22 mouse cellular contexts compared by ENCODE assay signal in genomic region chr13:38838231-38838630, GRCm38 (mm10).
DNase-seq lines count a peak whose midpoint lies in the region; ATAC-seq lines count a peak whose summit lies in the region.
"Had no signal": no experiment of that assay in that cellular context is flagged by ENCODE, and none has a peak within 500 bp of the region (broad histone marks: within the 10 kb centered on the region; RNA-seq: fewer than 3 reads in every experiment).

No protein-coding gene starts in this region.

- no peak overlapping the region for H3K27ac ChIP-seq in kidney, embryonic 14.5 days (ENCODE audit: low read depth, low read length)
- H3K27ac ChIP-seq: embryonic facial prominence, embryonic 10.5 days; embryonic facial prominence, embryonic 13.5 days; forebrain, embryonic 12.5 days; forebrain, embryonic 15.5 days; hindbrain, embryonic 12.5 days; hindbrain, embryonic 15.5 days had no signal

- H3K36me3 ChIP-seq in kidney, embryonic 14.5 days (ENCODE audit: control insufficient read depth, insufficient read depth, low read length), result no peaks in the 10 kb centered on the region
- H3K36me3 ChIP-seq: embryonic facial prominence, embryonic 10.5 days; embryonic facial prominence, embryonic 13.5 days; forebrain, embryonic 12.5 days; forebrain, embryonic 15.5 days; hindbrain, embryonic 12.5 days; hindbrain, embryonic 15.5 days had no signal

- H3K27me3 ChIP-seq in kidney, embryonic 14.5 days (ENCODE audit: control insufficient read depth, insufficient read depth, low read length), result no peaks in the 10 kb centered on the region
- H3K27me3 ChIP-seq: embryonic facial prominence, embryonic 13.5 days; forebrain, embryonic 12.5 days; forebrain, embryonic 15.5 days; hindbrain, embryonic 12.5 days; hindbrain, embryonic 15.5 days had no signal

- no peaks in the 10 kb centered on the region for H3K9me3 ChIP-seq in kidney, embryonic 14.5 days (ENCODE audit: control insufficient read depth, low read length)
- H3K9me3 ChIP-seq: embryonic facial prominence, embryonic 10.5 days; embryonic facial prominence, embryonic 13.5 days; forebrain, embryonic 12.5 days; forebrain, embryonic 15.5 days; hindbrain, embryonic 12.5 days; hindbrain, embryonic 15.5 days had no signal

- ATAC-seq in kidney, embryonic 14.5 days (ENCODE audit: low FRiP score, low TSS enrichment), result 0 out of 2 replicates have a peak, but pooled peaks have one; percentile 43
- no peak for ATAC-seq in granulocyte monocyte progenitor cell, adult 5-6 weeks (replicated peaks; ENCODE audit: poor library complexity, severe bottlenecking)
- ATAC-seq: forebrain, embryonic 15.5 days had no signal

- H3K4me2 ChIP-seq in kidney, embryonic 14.5 days (replicated peaks; ENCODE audit: low read depth, low read length), result no peak overlapping the region
- H3K4me2 ChIP-seq: embryonic facial prominence, embryonic 13.5 days; forebrain, embryonic 12.5 days; forebrain, embryonic 15.5 days; heart, embryonic 11.5 days; hindbrain, embryonic 12.5 days; hindbrain, embryonic 15.5 days had no signal

- 34% methylated on average over 5 of the region's 5 CpGs for WGBS in kidney, embryonic 14.5 days

- peak; percentile 33 for DNase-seq in embryo, embryonic 10 days (ENCODE audit: low spot score)
- no peak for DNase-seq in embryo, embryonic 9.5 days (ENCODE audit: extremely low spot score)
- DNase-seq in kidney, postnatal 10 days, result no peak
- peak; percentile 52 for DNase-seq in embryo, embryonic 10.5 days (ENCODE audit: low spot score)
- DNase-seq in mesoderm, embryonic 11.5 days (ENCODE audit: low read depth, low spot score), result peak; percentile 71
- DNase-seq: adrenal gland, postnatal 10 days; adrenal gland, postnatal 36 days; cerebellum, adult 18-20 months; cerebellum, adult 9-10 months; cerebellum, postnatal 14 days; gastrocnemius, postnatal 25 days; heart, postnatal 36 days had no signal

- H3K4me1 ChIP-seq in kidney, embryonic 14.5 days (ENCODE audit: control insufficient read depth, insufficient read depth, low read length), result no peaks in the 10 kb centered on the region
- H3K4me1 ChIP-seq: embryonic facial prominence, embryonic 10.5 days; embryonic facial prominence, embryonic 13.5 days; forebrain, embryonic 12.5 days; forebrain, embryonic 15.5 days; hindbrain, embryonic 12.5 days; hindbrain, embryonic 15.5 days had no signal

- no peak overlapping the region for H3K4me3 ChIP-seq in kidney, embryonic 14.5 days (ENCODE audit: low read length)
- H3K4me3 ChIP-seq: embryonic facial prominence, embryonic 10.5 days; embryonic facial prominence, embryonic 13.5 days; erythroblast, embryonic 14.5 days; forebrain, embryonic 12.5 days; forebrain, embryonic 15.5 days; hindbrain, embryonic 12.5 days; hindbrain, embryonic 15.5 days had no signal

- no peak overlapping the region for H3K9ac ChIP-seq in kidney, embryonic 14.5 days (ENCODE audit: low read depth, low read length)
- H3K9ac ChIP-seq: embryonic facial prominence, embryonic 13.5 days; forebrain, embryonic 12.5 days; forebrain, embryonic 15.5 days; hindbrain, embryonic 12.5 days; hindbrain, embryonic 15.5 days had no signal

Comparison
In these comparisons a context has a peak if more than half of its experiments do, and no peak if none do; other contexts are left out.
1. DNase-seq: peak in embryo, embryonic 10 days (single experiment), embryo, embryonic 10.5 days (single experiment) and mesoderm, embryonic 11.5 days (single experiment); none in embryo, embryonic 9.5 days (single experiment) and kidney, postnatal 10 days (single experiment).